Mouse (Mus musculus) yolk sac, embryonic 10.5 days (tissue): ENCODE data around the gene Mtus2.
"Not testable (repeated sequence)": the region's sequence is repeated elsewhere in the genome, so short reads cannot be mapped to it uniquely, and the experiment has no call there.

Experiments used
- DNase-seq: peaks from one replicate; pipeline ENCODE4 v3.0.0-alpha.2; 2017; ENCODE audit warnings: low spot score

The Mtus2 gene

GRCm38 (mm10) chr5:148282631-148283030, 325.5 kb downstream of the Mtus2 start:
- no peak for DNase-seq

- no peak for DNase-seq
These were observed 326.1 kb downstream of the Mtus2 start for GRCm38 (mm10) chr5:148283177-148283576.

GRCm38 (mm10) chr5:148283584-148283983, 326.5 kb downstream of the Mtus2 start:
- DNase-seq: no peak

- DNase-seq: no peak
These were observed 330.4 kb downstream of the Mtus2 start for GRCm38 (mm10) chr5:148287529-148287928.

GRCm38 (mm10) chr5:148288804-148289203, 331.7 kb downstream of the Mtus2 start:
- DNase-seq: no peak

GRCm38 (mm10) chr5:148289951-148290350, 332.8 kb downstream of the Mtus2 start:
- no peak for DNase-seq

GRCm38 (mm10) chr5:148292862-148293261, 335.7 kb downstream of the Mtus2 start:
- no peak for DNase-seq

GRCm38 (mm10) chr5:148293346-148293745, 336.2 kb downstream of the Mtus2 start:
- no peak for DNase-seq

- peak; percentile 33 for DNase-seq
These were observed 345.8 kb downstream of the Mtus2 start for GRCm38 (mm10) chr5:148302968-148303367.

GRCm38 (mm10) chr5:148304112-148304511, 347.0 kb downstream of the Mtus2 start:
- DNase-seq: no peak

GRCm38 (mm10) chr5:148310790-148311189, 353.7 kb downstream of the Mtus2 start:
- no peak for DNase-seq

GRCm38 (mm10) chr5:148312443-148312842, 355.3 kb downstream of the Mtus2 start:
- no peak for DNase-seq

- DNase-seq: no peak
These were observed 357.8 kb downstream of the Mtus2 start for GRCm38 (mm10) chr5:148314931-148315330.

- no peak for DNase-seq
These were observed 368.3 kb downstream of the Mtus2 start for GRCm38 (mm10) chr5:148325317-148325885.

GRCm38 (mm10) chr5:148326295-148326694, 369.2 kb downstream of the Mtus2 start:
- DNase-seq: not testable (repeated sequence)

GRCm38 (mm10) chr5:148328982-148329381, 371.9 kb downstream of the Mtus2 start:
- DNase-seq: no peak

- DNase-seq: no peak
These were observed 374.2 kb downstream of the Mtus2 start for GRCm38 (mm10) chr5:148331229-148331776.

GRCm38 (mm10) chr5:148331926-148332621, 375.0 kb downstream of the Mtus2 start:
- DNase-seq: no peak

GRCm38 (mm10) chr5:148332622-148332974, 375.5 kb downstream of the Mtus2 start:
- peak; percentile 48 for DNase-seq

- no peak for DNase-seq
These were observed 382.0 kb downstream of the Mtus2 start for GRCm38 (mm10) chr5:148339126-148339525.

- peak; percentile 36 for DNase-seq
These were observed 385.1 kb downstream of the Mtus2 start for GRCm38 (mm10) chr5:148342061-148342741.

- no peak for DNase-seq
These were observed 387.3 kb downstream of the Mtus2 start for GRCm38 (mm10) chr5:148344374-148344773.

- DNase-seq: no peak
These were observed 389.4 kb downstream of the Mtus2 start for GRCm38 (mm10) chr5:148346543-148346942.
